Mouse (Mus musculus) skeletal muscle tissue, adult 2 months (tissue): ENCODE measurements at regions not wholly inside any gene's neighbourhood (a gene's known extent, or its start where the extent isn't known, plus 50 kb on each side); places are given as distances from the start of the nearest gene placed in this dataset.

Source experiments
- DNase-seq: peaks from one replicate; pipeline ENCODE4 v3.0.0-alpha.2; 2012; ENCODE audit warnings: low read depth, low spot score

GRCm38 (mm10) chr12:16075962-16076361, 259.2 kb upstream of the Trib2 start:
- DNase-seq: peak; percentile 46

- DNase-seq: no peak
Measured at GRCm38 (mm10) chr12:16068940-16069339, 252.2 kb upstream of the Trib2 start.

DNA sequence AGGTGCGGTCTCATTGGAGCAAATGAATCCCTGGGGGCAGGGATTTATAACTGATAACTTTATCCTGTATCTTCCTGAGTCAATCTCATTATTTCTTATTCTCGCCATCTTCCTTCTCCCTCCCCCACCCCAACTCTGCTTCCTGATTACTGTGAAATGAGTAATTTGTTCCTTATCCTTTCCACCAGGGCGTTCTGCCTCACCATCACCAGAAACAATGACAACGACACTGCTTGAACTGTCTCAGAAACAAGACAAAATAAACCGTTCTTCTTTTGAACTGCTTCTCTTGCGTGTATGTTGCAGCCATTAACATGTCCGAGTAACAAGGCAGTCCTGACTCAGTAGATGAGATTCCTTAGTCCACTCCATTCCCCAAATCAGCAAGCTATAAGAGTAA, 246.0 kb upstream of the Trib2 start:
- DNase-seq: no peak

DNA sequence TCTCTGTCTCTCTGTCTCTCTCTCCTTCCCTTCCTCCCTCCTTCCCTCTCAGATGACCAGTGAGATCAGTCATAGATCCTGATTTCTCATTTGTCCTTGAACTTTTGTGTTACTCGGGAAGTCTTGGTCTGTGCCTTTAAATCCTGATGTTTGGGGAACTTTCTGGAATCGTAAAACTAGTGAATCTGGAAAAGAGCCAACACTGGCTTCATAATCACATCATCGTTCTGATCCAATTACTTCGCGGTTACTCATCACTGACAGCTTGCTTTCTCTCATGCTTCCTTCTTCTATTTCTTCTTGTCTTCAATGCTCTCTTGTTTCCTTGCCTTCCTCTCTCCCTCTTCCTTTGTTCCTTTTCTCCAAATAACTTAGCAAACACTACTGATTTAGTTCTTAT, 243.7 kb upstream of the Trib2 start:
- DNase-seq: peak; percentile 26

GRCm38 (mm10) chr12:16058255-16058654, 241.5 kb upstream of the Trib2 start:
- no peak for DNase-seq

- no peak for DNase-seq
Measured at GRCm38 (mm10) chr12:16056831-16057230, 240.1 kb upstream of the Trib2 start.

DNA sequence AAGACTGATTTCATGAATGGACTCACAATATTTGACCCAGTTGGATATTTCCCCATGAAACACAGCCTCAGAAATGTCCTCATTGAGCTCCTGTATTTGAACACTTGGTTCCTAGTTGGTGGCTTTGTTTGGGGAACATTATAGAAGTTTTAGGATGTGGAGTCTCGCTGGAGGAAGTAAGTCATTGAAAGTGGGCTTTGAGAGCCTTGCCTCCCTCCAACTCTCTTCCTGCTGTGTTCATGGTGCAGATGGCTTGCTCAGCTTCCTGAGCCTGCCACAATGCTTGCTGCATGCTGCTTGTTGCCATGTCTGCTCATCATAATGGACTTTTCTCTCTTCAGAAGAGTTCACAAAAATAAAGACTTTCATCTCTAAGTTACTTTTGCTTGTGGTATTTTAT, 239.5 kb upstream of the Trib2 start:
- DNase-seq: no peak

DNA sequence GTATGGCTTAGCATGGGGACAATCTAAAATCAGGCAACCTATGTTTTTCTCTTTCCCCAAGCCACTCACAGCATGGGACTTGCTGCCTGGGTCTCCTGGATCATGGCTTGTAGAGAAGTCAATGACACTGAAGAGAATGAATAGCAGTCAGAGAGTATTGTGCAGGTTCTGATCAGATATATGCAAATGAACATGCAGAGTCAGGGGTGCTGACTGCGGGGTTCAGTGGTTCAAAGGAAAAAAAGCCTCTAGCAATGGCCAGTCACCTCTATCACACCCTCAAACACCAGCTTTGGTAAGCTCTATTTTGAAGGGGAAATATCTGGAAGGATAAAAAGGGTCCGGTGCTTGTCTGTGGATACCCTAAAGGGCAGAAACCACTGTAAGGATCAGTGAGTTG, 237.9 kb upstream of the Trib2 start:
- DNase-seq: no peak

- DNase-seq: peak; percentile 13
Measured at GRCm38 (mm10) chr12:16053735-16054134, 237.0 kb upstream of the Trib2 start.

- DNase-seq: no peak
Measured at GRCm38 (mm10) chr12:16052998-16053397, 236.3 kb upstream of the Trib2 start.

DNA sequence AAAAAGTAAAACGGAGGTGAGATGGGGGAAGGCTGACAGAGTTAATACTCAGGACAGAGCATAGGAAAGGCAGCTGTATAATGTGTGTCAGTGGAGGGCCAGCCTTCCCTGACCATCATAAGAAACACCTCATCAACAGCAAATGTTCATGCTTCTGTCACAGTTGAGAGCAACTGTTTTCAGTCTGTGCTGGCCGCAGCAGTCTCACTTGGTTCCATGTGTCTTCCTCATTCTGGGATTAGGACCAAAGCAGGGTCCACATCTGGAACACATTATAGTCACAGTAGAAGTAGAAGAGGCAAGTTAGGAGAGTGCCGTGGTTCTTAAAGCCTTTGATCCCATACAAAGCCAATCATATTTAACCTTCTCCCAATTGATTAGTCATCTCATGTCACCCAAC, 235.6 kb upstream of the Trib2 start:
- DNase-seq: peak; percentile 49

DNA sequence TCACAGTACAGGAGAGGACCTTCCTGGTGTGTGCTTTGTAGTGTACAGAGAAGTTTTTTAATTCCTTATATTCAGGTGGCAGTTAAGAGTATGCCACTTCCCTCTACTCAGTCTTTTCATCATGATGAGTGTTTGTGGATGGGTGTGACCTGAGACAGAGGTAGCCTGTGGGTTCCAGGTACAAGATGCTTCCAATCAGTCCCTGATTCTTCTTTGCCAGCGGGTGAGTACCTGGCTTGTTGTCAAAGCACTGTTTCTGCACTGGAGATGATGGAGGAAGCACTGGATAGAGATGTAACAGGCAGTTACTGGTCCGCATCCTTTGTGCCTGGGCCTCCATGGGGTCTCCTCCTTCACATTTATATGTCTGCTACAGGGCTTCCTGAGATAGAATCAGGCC, 234.7 kb upstream of the Trib2 start:
- DNase-seq: no peak

- DNase-seq: no peak
Measured at GRCm38 (mm10) chr12:16049545-16049944, 232.8 kb upstream of the Trib2 start.

GRCm38 (mm10) chr12:16046643-16047042, 229.9 kb upstream of the Trib2 start:
- no peak for DNase-seq

- peak; percentile 43 for DNase-seq
Measured at GRCm38 (mm10) chr12:16045791-16046494, 229.2 kb upstream of the Trib2 start.

- no peak for DNase-seq
Measured at GRCm38 (mm10) chr12:16043466-16044214, 226.9 kb upstream of the Trib2 start.

GRCm38 (mm10) chr12:16042362-16042761, 225.6 kb upstream of the Trib2 start:
- DNase-seq: peak; percentile 48

GRCm38 (mm10) chr12:16041129-16041528, 224.4 kb upstream of the Trib2 start:
- no peak for DNase-seq

DNA sequence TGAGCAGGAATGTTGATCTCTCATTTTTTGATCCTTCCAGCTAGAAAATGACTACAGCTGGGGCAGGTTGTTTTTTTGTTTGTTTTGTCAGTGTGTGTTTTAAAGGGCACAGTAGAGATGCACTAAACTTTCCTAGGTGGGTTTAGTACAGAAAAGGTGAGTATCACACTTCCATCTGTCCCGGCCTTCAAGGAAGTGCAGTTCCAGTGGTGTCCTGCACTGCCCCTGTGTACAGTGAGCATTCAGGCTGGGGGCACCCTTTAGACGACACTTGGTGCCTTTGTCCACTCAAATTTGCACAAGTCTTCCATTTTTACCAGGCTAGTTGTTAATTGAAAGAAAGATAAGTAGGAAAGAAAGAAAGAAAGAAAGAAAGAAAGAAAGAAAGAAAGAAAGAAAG, 218.8 kb upstream of the Trib2 start:
- no peak for DNase-seq

DNA sequence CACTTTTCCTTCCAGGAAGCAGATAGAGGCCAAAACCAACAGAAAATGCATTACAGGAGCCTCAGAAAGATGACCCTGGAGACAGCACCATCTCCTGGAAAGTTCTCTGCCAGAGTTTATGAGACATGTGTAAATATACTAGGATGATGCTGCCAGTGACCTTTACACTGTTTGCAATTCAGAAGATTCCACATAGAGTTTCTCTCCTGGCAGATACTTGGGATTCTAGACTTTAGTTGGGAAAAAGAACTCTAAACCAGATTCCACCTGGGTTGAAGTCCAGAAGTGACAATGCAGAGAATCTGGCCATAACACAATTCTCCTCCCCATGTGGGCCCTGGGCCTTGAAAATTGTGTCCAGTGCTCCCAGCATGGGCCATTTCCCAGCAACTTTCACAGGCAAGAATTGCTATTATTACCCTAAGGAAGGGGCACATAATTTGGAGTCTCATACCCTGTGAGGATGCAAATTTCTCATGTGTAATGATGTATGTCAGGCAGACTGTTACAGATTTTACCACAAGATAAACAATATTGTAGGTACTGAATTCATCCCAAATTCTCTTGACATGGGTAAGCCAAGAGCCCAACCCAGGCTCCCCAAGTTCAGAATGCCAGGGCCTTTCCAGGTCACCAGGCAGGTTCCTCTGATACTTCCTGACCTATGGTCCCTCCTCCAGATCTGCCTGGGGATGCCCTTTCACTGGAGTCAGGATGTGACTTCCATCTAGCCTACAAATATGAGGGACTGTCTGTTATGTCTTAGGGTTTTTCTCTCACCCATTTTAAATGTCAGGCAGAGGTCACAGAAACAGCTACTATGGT, 218.2 kb upstream of the Trib2 start:
- DNase-seq: no peak

GRCm38 (mm10) chr12:16026654-16027053, 209.9 kb upstream of the Trib2 start:
- no peak for DNase-seq

DNA sequence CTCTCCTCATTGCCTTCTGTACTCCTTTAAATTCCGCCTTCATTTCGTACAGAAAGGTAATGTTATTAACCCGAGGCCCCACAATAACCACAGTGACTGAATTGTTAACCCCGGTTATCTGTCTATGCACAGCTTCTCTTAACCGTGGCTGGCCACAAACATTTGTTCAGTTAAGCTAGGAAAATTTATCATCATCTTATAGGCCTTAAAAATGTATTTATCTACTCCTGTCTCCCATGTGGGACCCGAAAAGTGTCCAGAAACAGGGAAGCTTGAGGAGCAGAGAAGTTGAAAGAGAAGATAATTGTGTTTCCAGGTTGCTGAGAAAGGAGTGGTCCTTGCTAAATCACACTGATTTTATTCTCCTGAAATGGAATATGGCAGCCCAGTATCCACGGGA, 206.6 kb upstream of the Trib2 start:
- no peak for DNase-seq
